Mouse (Mus musculus): ENCODE measurements around the gene Spata46.

Spata46 gene

GRCm38 (mm10) chr1:170339943-170340342, 31.3 kb downstream of the Spata46 start:
- in situ Hi-C loops (cut with MboI, MseI) = no loop called here

DNA sequence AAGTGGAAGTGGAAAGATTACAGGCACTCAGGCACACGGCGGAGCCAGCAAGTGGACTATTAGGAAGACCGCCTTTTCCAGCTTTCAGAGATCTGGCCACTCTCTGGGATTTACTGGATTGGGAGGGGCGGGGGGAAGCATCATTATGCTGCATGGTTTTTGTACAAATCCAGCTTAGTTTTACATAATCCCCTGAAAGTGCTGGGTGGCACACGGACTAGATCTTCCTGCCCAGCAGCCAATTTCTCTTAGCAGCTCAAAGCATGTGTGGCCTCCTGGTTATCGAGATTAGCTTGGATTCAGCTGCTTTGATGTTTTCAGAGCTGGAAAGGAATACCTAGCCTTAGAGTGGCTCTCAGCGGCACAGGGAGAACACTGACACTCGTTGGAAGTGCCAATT, 34.5 kb downstream of the Spata46 start:
- in situ Hi-C loops (cut with MboI, MseI) = no loop called here

DNA sequence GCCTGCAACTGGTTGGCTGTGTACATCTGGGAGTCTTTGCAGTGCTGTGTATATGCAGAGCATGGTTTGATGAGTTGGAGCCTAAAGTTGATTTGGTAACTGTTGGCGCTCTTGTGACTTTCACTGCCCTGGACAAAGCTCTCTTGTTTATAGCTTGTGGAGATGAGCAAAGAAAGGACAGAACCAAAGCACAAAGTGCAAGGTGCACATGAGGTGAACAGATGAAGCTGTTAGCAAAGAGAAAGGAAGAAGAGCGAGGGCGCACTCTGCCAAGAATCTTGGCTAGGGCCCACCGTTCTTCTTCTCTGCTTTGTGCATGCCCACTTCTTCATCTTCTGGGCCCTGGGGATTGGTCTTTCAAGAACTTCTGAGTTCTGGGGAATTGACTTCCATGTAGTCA, 35.3 kb downstream of the Spata46 start:
- in situ Hi-C loops (cut with MboI, MseI) = no loop called here

GRCm38 (mm10) chr1:170346266-170346665, 37.7 kb downstream of the Spata46 start:
- in situ Hi-C loops (cut with MboI, MseI) = no loop called here

GRCm38 (mm10) chr1:170351080-170351479, 42.5 kb downstream of the Spata46 start:
- in situ Hi-C loops (cut with MboI, MseI) = no loop called here

DNA sequence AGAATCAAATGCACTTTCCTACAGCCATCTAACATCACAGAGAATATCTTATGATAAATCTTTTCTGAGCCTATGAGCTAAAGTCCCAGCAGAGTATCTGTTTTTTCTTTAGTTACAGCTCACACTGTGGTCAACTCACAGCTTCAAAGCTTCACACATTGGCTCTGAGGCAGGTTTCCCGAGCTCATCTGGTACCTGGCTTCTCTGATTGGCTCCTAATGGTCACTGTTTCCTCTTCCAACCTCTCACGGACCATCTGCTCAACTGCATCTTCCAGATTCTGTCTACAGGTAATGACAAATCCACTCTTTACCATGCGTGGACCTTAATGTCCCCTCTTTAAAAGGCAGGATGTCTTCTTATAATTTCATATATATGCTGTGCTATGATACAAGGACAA, 44.7 kb downstream of the Spata46 start:
- in situ Hi-C loops (cut with MboI, MseI) = no loop called here

DNA sequence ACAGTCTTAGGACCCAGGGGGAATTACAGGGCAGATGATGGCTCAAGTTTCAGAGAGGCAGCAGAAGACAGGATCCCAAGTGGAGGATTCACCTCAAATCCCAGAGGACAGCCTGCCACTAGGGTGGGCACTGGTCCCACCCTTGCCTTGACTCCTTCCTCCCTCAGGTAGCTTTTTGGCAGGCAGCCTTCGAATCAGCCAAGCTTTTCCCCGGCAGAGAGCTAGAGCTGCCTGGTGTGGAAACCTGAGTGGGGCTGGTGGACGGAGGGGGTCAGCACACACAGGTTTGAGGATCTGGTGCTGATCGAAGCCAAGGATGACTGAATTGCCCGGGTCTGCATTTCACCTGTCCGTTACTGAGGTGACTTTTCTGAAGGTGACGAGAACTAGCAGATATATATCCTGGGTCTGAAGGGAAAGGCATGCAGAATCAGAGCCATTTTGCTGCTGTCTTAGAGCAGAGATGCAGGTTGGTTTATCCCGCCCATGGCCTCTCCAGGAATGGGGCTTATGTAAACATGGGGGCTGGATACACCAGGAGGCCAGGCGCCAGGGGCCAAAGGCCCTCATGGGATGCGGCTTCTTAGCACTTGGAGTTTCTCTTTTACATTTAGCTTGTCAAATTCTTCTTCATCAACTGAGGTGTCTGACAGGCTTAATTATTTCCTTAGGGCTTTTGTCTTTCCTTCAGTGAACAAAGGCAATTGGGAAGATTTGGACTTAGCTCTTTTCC, 51.7 kb downstream of the Spata46 start:
- in situ Hi-C loops (cut with MboI, MseI) = no loop called here
